Mouse (Mus musculus): ENCODE data around the gene Ptpn22. TPM values are rescaled to one million over a fixed set of nuclear protein-coding genes. Genes with fewer than 3 reads are reported as not detected.
"Not testable (repeated sequence)": the region's sequence is repeated elsewhere in the genome, so short reads cannot be mapped to it uniquely, and the experiment has no call there.

Ptpn22 gene
- 2.0 TPM in 2 replicates for polyA plus RNA-seq (2016; fragmentation: Nextera tagmentation; extraction: Ambion mirVana)

DNA sequence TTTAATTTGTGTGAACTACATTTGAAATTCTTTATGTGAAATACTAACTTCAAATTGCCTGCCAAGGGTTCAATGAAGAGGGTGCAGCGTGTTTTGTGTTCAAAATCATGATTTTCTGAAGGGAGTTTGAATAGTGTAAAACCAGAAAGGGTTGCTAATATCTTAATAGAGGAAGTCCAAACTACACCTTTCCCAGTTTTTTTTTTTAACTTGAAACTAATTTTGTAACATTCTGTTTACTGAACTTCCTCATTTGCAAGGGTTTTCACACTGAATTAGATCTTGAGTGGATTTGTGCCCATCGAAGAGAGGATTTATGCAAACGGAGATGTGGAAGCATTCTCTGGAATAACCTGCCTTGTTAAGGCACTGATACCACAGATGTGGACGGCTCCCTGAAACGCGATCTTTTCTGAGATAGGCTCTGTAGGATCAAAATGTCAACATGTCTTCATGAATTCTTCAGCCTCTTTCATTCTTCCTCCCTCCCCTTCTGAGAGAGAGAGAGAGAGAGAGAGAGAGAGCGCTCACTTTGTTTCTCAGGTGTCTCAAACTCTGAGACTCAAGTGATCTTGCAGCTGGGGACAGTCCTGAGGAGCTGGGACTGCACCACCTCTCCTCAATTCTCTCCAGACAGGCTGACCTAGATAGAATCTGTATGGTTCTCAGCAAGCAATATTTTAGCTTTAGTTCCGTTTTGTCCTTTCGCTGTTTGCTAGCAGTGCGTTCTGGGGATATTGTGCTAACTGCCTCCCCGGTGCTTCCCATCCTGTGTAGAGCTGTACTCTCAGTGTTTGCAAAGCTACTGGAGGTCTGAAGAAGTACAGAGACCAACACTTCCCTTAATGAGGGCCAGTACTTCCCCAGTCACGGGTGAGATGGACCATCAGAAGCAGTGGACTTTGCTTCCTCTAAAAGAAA, at the start of gene Ptpn22:
TSS of gene Ptpn22 (plus strand) at position 915 of the 921 bp plus-strand sequence.
- no peak within 1 kb of the TSS for H3K9ac ChIP-seq
- no peaks in the 10 kb centered on the region for H3K4me1 ChIP-seq
- ATAC-seq, result 0 out of 2 replicates have a peak, but pooled peaks have one; percentile 40
- H3K4me3 ChIP-seq, result 0 out of 2 replicates have a peak within 1 kb of the TSS, but pooled peaks have one; percentile 16
- no peaks in the 10 kb centered on the region for H3K9me3 ChIP-seq (replicated peaks)
- peak within 1 kb of the TSS; percentile 27; the same call in 1 of the 2 replicates for H3K27ac ChIP-seq
- H3K4me2 ChIP-seq, result peak within 1 kb of the TSS; percentile 33
- 38% methylated on average over 12 of the region's 12 CpGs for WGBS (ENCODE audit: insufficient replicate concordance)
- H3K36me3 ChIP-seq, result no peaks in the 10 kb centered on the region
- H3K27me3 ChIP-seq (replicated peaks), result no peaks in the 10 kb centered on the region

DNA sequence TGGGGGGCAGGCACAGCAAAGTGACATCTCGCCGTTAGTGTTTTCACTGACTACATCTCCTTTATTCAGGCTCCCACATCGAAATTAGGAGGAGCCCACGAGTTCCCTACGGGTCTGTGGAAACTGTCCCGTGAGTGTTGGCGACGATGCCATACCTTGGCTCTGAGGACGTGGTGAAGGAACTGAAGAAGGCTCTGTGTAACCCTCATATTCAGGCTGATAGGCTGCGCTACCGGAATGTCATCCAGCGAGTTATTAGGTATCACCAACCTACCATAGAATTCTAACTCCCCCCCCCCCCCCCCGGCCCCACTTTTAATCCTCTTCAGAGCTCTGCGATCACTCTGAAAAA, 49.8 kb upstream of the Ptpn22 start:
- ATAC-seq, result peak; percentile 62
- under 1% methylated on average over 14 of the region's 14 CpGs for WGBS (ENCODE audit: insufficient replicate concordance)
- Histone ChIP-seq H3K4me3 (peak overlapping the region; percentile 96), H3K4me1 (peaks cover 57% of the 10 kb centered on the region), H3K27me3 (replicated peaks) (no peaks in the 10 kb centered on the region), H3K9me3 (replicated peaks) (no peaks in the 10 kb centered on the region), H3K4me2 (peak overlapping the region; percentile 75), H3K27ac (peak overlapping the region; percentile 97), H3K36me3 (peaks cover 64% of the 10 kb centered on the region), H3K9ac (peak overlapping the region; percentile 88)

DNA sequence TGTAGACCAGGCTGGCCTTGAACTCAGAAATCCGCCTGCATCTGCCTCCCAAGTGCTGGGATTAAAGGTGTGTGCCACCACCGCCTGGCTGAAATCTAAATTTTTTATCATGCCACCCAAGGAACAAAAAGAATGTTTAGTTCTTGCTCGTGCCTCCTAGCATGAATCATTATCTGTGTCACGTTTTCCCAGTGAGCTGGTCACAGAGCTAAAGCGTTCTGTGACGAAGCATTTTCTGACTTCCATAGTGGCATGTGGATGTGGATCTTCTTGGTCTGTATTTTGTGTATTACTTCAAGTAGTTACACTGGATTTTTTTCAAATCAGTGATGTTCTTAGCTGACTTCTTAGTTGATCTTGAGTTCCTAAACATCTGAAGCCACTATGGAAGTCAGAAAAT, 48.6 kb upstream of the Ptpn22 start:
- H3K9me3 ChIP-seq (replicated peaks), result no peaks in the 10 kb centered on the region
- peak overlapping the region; percentile 88 for H3K9ac ChIP-seq
- no peak for ATAC-seq
- H3K4me1 ChIP-seq, result peaks cover 47% of the 10 kb centered on the region
- H3K4me2 ChIP-seq, result peak overlapping the region; percentile 75
- 61% methylated on average over 6 of the region's 6 CpGs for WGBS (ENCODE audit: insufficient replicate concordance)
- peak overlapping the region; percentile 97 for H3K27ac ChIP-seq
- no peaks in the 10 kb centered on the region for H3K27me3 ChIP-seq (replicated peaks)
- peak overlapping the region; percentile 96 for H3K4me3 ChIP-seq
- H3K36me3 ChIP-seq, result peaks cover 62% of the 10 kb centered on the region

DNA sequence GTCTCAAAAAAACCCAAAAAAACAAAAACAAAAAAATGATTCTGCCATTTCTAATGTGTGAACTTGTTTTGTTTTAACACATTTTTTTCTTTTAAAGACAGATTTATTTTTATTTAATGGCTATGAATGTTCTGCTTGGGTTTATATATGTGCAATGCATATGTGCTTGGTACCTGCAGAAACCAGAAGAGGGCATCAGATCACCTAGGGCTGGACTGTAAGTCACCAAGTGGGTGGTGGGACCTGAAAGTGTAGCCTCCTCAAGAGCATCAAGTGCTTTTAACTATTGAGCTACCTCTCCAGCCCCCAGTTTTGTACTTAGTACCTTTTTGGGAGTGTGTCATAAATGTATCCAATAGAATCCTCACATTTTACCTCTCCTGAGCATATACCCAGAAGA, 32.0 kb upstream of the Ptpn22 start:
- Histone ChIP-seq H3K4me2 (no peak overlapping the region), H3K27ac (no peak overlapping the region), H3K4me3 (no peak overlapping the region), H3K27me3 (replicated peaks) (no peaks in the 10 kb centered on the region), H3K9ac (no peak overlapping the region), H3K9me3 (replicated peaks) (no peaks in the 10 kb centered on the region), H3K36me3 (peaks cover 12% of the 10 kb centered on the region), H3K4me1 (peaks cover 17% of the 10 kb centered on the region)
- no peak for ATAC-seq

DNA sequence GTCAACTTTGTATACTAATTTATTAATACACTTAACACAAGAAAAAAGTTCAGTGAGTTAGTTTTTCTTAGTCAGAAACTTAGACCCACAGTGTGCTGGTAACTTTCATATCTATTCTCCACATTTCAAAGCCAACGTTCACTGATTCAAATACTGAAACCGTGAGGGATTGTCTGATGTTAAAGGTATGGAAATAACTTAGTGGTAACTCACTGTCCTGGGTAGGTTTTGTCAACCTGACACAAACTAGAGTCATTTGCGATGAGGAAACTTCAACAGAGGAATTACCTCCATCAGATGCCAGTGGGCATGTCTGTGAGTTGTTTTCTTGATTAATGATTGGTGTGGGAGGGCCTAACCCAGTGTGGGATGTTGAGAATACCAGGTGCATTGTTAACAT, 30.6 kb upstream of the Ptpn22 start:
- H3K4me2 ChIP-seq, result no peak overlapping the region
- H3K36me3 ChIP-seq, result no peaks in the 10 kb centered on the region
- peaks cover 25% of the 10 kb centered on the region for H3K4me1 ChIP-seq
- H3K4me3 ChIP-seq, result no peak overlapping the region
- no peaks in the 10 kb centered on the region for H3K9me3 ChIP-seq (replicated peaks)
- no peak for ATAC-seq
- no peak overlapping the region for H3K27ac ChIP-seq
- H3K27me3 ChIP-seq (replicated peaks), result no peaks in the 10 kb centered on the region
- no peak overlapping the region for H3K9ac ChIP-seq
- WGBS (ENCODE audit: insufficient replicate concordance), result 79% methylated on average over 3 of the region's 3 CpGs

DNA sequence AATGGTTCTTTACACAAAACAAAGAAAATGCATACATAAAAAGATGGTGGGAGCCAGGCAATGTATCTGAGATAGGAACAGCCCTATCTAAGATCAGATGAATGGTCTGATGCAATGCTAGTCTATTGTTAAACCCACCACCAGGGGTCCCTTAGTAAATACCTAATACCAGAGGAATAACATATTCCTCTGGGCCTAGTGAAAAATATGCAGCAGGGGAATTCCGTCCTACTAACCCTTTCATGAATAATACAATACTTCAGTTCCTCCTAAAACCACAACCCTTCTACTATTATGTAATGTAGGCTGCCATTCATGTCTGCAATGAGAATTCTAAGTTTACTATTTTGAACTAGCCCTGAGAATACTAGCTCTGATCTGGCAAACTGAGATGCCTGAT, 28.9 kb upstream of the Ptpn22 start:
- H3K36me3 ChIP-seq; H3K9ac ChIP-seq; H3K4me3 ChIP-seq; H3K4me2 ChIP-seq; H3K27ac ChIP-seq; H3K9me3 ChIP-seq (replicated peaks); H3K27me3 ChIP-seq (replicated peaks); ATAC-seq: not testable (repeated sequence)
- 80% methylated on average over 1 of the region's 1 CpGs for WGBS (ENCODE audit: insufficient replicate concordance)
- peaks cover 25% of the 10 kb centered on the region for H3K4me1 ChIP-seq

DNA sequence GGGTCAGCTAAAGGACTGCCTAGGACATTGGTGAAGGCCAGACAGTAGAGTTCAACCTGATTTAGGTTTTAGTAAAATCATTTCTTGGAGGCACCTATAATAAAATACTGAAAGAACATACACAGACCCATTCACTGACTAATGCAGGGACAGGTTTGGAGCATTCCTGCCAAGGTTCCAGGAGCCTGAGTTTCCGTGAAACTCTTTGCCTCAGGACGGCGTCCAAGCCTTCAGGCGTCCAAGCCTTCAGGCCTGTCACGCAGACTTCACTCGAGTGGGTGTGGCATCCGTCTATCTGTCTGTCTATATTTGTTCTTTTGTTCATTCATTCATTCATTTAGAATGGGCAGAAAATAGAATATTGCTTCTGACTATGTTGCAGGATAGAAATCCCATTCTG, 28.4 kb upstream of the Ptpn22 start:
- H3K4me2 ChIP-seq, result no peak overlapping the region
- ATAC-seq, result no peak
- no peaks in the 10 kb centered on the region for H3K36me3 ChIP-seq
- no peaks in the 10 kb centered on the region for H3K27me3 ChIP-seq (replicated peaks)
- H3K4me3 ChIP-seq, result no peak overlapping the region
- H3K9ac ChIP-seq, result no peak overlapping the region
- H3K4me1 ChIP-seq, result peaks cover 25% of the 10 kb centered on the region
- 78% methylated on average over 7 of the region's 7 CpGs for WGBS (ENCODE audit: insufficient replicate concordance)
- H3K9me3 ChIP-seq (replicated peaks), result no peaks in the 10 kb centered on the region
- no peak overlapping the region for H3K27ac ChIP-seq

DNA sequence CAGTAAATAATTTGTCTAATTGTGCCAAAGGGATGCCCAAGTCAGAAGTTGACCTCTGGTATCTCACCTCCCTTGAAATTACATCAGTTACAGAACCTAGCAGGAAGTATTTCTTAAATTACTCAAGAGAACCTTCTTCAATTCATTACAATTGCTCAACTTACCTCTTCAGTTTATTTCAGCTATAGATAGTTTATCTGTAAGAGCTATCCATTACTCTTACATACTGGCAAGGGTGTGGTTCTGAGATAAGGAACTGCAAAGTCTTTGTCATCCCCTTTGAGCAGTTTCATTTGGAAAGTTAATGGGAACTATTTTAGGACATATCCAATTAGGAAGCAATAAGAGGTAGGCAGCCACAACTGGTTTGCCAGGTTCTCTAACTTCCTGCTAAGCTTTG, 27.2 kb upstream of the Ptpn22 start, which contains the start of gene Bcl2l15:
TSS of gene Bcl2l15 (plus strand) at position 176 of the 400 bp plus-strand sequence.
- peaks cover 25% of the 10 kb centered on the region for H3K4me1 ChIP-seq
- H3K9me3 ChIP-seq (replicated peaks), result no peaks in the 10 kb centered on the region
- H3K4me2 ChIP-seq, result peak within 1 kb of the TSS; percentile 38
- H3K4me3 ChIP-seq, result no peak within 1 kb of the TSS
- H3K9ac ChIP-seq, result peak within 1 kb of the TSS; percentile 19; the same call in 1 of the 2 replicates
- no peaks in the 10 kb centered on the region for H3K27me3 ChIP-seq (replicated peaks)
- peak; percentile 75 for ATAC-seq
- H3K27ac ChIP-seq, result peak within 1 kb of the TSS; percentile 34; the same call in 1 of the 2 replicates
- no peaks in the 10 kb centered on the region for H3K36me3 ChIP-seq

DNA sequence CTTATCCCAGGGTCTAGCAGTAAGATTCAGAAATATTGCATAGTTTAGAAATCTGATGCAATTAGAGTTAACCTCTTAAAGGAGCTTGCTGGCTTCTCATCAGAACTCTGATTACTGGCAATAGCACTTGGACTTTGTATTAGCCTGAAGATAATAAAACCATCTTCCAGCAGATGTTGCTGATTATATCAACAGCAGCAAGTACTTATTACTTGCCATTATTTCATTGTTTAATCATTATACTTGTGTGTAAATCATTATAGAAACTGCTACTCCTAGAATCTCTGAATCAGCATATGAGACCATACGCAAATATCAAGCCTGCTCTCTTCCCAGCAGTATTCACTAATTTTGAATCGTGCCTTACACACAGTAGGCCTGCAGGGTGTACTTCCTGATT, 25.6 kb upstream of the Ptpn22 start:
- Histone ChIP-seq H3K9me3 (replicated peaks) (no peaks in the 10 kb centered on the region), H3K27ac (no peak overlapping the region), H3K4me2 (no peak overlapping the region), H3K4me1 (peaks cover 25% of the 10 kb centered on the region), H3K36me3 (no peaks in the 10 kb centered on the region), H3K9ac (no peak overlapping the region), H3K27me3 (replicated peaks) (no peaks in the 10 kb centered on the region), H3K4me3 (no peak overlapping the region)
- 86% methylated on average over 2 of the region's 2 CpGs for WGBS (ENCODE audit: insufficient replicate concordance)
- no peak for ATAC-seq

DNA sequence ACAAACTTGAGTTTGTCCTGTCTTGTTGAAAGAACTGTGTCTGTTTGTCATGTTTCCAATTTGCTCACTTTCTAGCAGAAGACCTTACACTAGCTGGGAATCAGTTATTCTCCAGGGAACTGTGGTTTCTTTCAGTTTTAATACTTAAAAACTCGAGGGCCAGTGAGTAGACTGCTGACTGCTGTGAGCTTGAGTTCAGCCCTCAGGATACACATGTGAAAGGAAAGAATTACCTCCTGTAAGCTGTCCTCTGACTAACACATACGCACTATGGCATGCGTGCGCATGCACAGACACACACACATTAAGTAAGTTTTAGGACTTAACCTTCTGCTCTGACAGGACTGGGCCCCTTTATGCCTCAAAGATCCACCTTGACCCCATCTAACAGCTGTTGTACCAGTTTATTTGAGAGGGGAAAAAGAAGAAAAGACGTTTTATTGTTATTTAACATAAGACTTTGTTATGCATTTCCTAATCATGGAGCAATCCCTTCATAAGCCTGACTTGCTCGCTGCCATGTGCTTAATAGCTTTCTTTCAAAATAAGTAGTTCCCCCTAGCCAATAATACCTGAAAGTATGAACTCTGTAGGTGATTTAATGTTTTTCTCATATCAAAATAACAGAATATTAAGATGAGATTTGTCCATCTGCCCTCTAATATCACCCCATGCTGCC, 24.2 kb upstream of the Ptpn22 start:
- Histone ChIP-seq H3K4me2 (no peak overlapping the region), H3K27ac (no peak overlapping the region), H3K36me3 (no peaks in the 10 kb centered on the region), H3K4me3 (no peak overlapping the region), H3K9me3 (replicated peaks) (no peaks in the 10 kb centered on the region), H3K4me1 (peaks cover 25% of the 10 kb centered on the region), H3K9ac (no peak overlapping the region), H3K27me3 (replicated peaks) (no peaks in the 10 kb centered on the region)
- no peak for ATAC-seq
- WGBS (ENCODE audit: insufficient replicate concordance), result 67% methylated on average over 6 of the region's 6 CpGs

DNA sequence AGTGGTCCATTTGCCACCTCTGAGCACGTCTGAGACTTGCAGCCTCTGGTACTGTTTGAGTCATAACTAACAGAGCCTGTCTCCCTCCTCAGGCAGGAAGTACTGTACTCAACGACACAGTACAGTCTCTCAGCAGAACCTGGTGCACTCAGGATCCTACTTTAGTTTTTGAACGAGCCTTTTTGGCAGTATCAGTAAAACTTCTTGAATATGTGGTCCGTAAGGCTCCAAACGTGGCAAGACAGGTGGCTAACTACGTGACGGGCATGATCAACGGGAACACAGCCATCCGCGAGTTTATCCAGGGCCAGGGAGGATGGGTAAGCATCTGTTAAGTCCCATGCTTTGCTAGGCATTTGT, 23.7 kb upstream of the Ptpn22 start:
- Histone ChIP-seq H3K9ac (no peak overlapping the region), H3K4me3 (no peak overlapping the region), H3K4me2 (no peak overlapping the region), H3K27me3 (replicated peaks) (no peaks in the 10 kb centered on the region), H3K4me1 (peaks cover 24% of the 10 kb centered on the region), H3K36me3 (no peaks in the 10 kb centered on the region), H3K27ac (no peak overlapping the region), H3K9me3 (replicated peaks) (no peaks in the 10 kb centered on the region)
- WGBS (ENCODE audit: insufficient replicate concordance), result 74% methylated on average over 10 of the region's 10 CpGs
- ATAC-seq, result no peak

DNA sequence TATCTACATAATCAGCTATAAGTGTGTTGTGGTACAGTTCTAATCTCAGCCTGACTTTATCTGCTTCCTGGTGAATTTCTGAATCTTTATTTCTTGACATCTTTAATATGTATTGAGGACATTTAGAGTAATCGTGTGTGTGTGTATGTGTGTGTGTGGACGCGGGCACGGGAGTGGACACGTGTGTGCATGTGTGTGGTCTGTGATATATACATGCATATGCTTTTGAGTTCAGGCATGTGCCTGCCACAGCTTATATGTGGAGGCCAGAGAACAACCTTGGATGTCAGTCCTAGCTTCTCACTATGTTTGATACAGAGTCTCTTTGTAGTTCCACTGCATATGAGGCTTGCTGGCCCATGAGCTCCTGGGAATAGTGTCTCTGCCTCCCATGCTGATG, 23.1 kb upstream of the Ptpn22 start:
- no peaks in the 10 kb centered on the region for H3K36me3 ChIP-seq
- no peaks in the 10 kb centered on the region for H3K9me3 ChIP-seq (replicated peaks)
- no peak overlapping the region for H3K27ac ChIP-seq
- no peaks in the 10 kb centered on the region for H3K27me3 ChIP-seq (replicated peaks)
- H3K4me1 ChIP-seq, result peaks cover 19% of the 10 kb centered on the region
- no peak overlapping the region for H3K4me3 ChIP-seq
- no peak overlapping the region for H3K4me2 ChIP-seq
- H3K9ac ChIP-seq, result no peak overlapping the region
- ATAC-seq, result no peak
- WGBS (ENCODE audit: insufficient replicate concordance), result 86% methylated on average over 5 of the region's 5 CpGs

Data from liver, embryonic 12.5 days (tissue).